Mouse (Mus musculus) ovary, adult 10 weeks (tissue): ENCODE results near the gene Vmn1r30. TPM values are rescaled to one million over a fixed set of nuclear protein-coding genes. Genes with fewer than 3 reads are reported as not detected.

Experiments used
- polyA plus RNA-seq: library from polyadenylated mRNA; stranded (reverse); fragments of 350-450 nt; fragmentation: Illumina TruSeq; extraction: RNeasy Lipid Tissue Mini Kit (QIAGEN cat#74804); gene quantifications from one replicate; pipeline ENCODE4 v1.2.3, GENCODE M21; 2014

Vmn1r30 gene
- not detected for polyA plus RNA-seq

GRCm38 (mm10) chr6:58443285-58443684, at the start of gene Vmn1r30:
Gene Vmn1r30, minus strand, starts transcription at chr6:58443385.

DNA sequence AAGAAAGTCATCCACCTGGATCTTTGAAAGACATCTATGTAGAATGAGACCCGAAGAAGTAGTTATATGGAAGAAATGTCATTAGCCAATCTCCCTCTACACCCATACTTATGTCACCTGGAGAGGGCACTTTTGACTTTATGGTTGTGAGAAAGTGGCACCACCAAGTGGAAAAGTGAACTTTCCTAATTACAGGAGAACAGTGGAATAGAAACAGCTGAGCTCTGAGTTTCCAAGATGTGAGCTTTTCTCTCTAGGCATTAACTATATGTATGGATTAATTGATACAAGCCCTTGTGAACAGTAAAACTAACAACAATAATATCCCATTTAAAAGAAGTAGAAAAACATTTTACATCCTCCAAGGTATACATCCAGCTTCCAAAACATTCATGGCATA, 32.0 kb upstream of the Vmn1r30 start, which contains the start of gene Vmn1r31:
Gene Vmn1r31, minus strand, starts transcription at position 101 of the 400 bp plus-strand sequence.

Other genes starting within 250 kb of the Vmn1r30 start
- gene Vmn1r27, start 224.6 kb downstream of the Vmn1r30 start, polyA plus RNA-seq, result not detected
- not detected for gene Vmn1r28, start 181.3 kb downstream of the Vmn1r30 start, polyA plus RNA-seq
- gene Vmn1r29, start 141.8 kb downstream of the Vmn1r30 start, polyA plus RNA-seq, result not detected
- gene Vmn1r31, start 31.9 kb upstream of the Vmn1r30 start, polyA plus RNA-seq, result not detected
- gene Abcg2, start 141.1 kb upstream of the Vmn1r30 start, polyA plus RNA-seq, result 86.1 TPM